Mouse (Mus musculus): ENCODE measurements around the gene Cnn3.

Gene Cnn3

DNA sequence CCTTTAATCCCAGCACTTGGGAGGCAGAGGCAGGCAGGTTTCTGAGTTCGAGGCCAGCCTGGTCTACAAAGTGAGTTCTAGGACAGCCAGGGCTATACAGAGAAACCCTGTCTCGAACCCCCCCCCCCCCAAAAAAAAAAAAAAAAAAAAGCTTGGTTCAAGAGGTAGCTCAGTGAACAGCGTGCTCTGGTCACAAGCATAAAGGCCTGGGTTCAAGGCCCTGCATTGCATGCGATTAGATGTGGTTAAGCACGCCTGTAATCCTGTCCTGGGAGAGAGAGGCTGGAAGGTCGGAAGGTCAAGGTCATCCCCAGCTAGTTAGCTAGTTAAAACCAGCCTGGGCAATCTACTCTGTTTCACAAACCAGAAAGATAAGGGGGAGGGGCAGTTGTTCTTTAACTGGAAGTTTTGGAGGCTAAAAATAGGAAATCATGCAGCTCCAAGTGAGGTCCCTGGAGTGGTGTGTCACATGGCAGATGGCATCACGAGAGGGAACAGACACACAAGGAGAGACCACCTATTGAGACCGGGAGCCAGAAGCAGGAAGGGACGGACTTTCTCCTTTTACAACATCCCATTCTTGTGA is 7.4 kb upstream of the Cnn3 start:
- DNase-seq, result no peak

DNA sequence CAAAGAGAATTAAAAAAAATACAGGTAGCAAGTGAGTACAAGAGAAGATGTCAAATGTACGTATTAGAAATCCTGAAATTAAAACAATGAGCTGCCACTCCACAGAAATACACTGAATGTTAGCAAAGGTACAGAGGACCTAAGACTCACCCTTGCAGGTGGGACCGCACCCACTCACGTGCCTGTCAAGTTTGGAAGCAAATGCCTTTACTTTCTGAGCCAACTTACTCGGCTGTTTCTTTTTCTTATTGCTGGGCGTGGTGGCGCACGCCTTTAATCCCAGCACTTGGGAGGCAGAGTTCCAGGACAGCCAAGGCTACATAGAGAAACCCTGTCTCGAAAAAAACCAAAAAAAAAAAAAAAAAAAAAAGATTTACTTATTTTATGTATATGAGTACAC is 3.9 kb upstream of the Cnn3 start:
- DNase-seq, result no peak

GRCm38 (mm10) chr3:121426621-121427519 is 573 bp downstream of the Cnn3 start:
- peak; percentile 68 to 69 for DNase-seq

- DNase-seq, result peak; percentile 12 to 14
These were observed 1.2 kb downstream of the Cnn3 start for GRCm38 (mm10) chr3:121427520-121427908.

- no peak for DNase-seq
These were observed 1.9 kb downstream of the Cnn3 start for GRCm38 (mm10) chr3:121428230-121428629.

GRCm38 (mm10) chr3:121428696-121429259 is 2.5 kb downstream of the Cnn3 start:
- DNase-seq, result no peak

DNA sequence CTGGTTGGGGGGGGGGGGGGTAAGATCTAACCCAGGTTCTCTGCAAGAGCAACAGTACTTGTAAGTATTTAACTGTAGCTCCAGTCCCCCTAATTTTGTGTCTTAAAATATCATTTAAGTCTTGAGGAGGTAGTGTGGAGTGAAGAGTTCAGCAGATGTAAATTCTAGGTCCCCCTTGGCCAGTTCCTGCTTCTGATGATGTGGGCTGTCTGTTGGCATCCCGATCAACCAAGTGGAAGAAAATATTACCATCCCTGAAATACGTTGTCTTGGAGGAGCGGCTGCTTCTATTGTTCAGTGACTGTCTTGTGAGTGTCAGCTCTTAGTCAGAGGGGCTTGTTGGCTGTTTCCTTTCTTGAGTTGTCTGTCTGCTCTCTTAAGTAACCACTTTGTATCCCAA is 3.2 kb downstream of the Cnn3 start:
- no peak for DNase-seq

DNA sequence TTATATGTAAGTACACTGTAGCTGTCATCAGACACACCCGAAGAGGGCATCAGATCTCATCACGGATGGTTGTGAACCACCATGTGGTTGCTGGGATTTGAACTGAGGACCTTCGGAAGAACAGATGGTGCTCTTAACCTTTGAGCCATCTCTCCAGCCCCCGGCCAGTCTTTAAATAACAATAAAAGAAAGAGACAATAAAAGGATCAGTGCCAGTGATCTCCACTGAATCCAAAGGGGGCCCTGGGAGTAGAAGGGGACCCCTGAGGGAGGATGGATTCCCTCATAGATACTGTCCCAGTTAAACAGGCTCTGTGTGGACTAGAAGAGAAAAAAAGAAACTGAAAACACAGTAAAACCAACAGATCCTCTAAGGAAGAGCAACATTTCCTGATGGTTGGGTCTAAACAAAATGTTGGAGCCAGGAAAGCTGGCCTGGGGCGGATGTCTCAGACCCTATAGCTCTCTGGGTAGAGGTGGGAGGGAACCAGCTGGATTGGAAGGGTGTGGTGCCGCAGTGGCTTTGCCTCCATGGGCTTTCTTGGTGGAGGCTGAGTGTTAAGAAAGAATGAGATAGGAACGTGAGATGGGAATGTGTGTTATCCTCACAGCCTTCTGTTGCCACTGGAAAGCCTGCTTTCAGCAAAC is 4.1 kb downstream of the Cnn3 start:
- DNase-seq, result no peak

- no peak for DNase-seq
These were observed 7.1 kb downstream of the Cnn3 start for GRCm38 (mm10) chr3:121433359-121433758.

DNA sequence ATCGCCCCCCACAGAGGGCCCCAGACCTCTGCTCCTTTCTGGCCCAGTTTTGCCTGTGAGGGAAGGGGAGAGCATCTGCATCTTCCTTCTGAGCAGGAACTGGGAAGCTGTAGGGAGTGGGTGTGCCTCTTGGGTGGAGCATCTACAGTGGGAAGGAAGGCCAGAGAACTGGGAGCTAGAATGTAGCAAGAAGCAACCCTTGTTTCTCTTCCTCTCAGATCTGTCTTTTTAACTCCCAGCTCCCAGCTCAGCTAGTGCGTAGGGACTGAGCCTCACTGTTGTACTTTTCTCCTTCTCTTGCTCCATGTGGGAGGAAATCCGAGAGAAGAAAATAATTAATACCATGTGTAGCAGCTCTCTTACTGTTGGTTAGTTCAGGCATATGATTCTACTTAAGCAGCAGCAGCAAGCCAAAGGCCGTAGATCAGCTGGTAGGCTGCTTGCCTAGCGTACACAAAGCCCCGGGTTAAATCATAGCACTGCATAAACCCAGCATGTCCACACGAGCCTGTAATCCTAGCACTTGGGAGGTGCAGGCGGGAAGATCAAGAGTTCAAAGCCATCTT is 7.8 kb downstream of the Cnn3 start:
- DNase-seq, result no peak

DNA sequence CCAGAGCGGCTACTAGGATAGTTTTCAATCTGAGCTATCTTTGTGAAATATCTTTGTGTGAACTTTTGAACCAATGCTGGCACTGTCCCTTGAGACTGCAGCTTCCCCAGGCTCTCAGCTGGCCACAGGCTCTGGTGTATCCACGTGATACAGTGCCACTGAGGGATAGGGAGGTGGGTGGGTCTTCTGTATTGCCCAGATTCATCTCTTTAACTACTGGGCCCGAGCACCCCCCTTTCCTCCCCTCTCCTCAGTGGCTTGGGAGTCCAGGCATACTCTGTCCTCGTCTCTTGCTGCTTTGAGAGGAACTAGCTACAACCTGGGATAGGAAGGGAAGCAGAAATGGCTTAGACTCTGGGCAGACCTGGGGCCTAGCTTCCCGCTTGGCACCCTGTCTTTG is 9.0 kb downstream of the Cnn3 start:
- no peak for DNase-seq

DNA sequence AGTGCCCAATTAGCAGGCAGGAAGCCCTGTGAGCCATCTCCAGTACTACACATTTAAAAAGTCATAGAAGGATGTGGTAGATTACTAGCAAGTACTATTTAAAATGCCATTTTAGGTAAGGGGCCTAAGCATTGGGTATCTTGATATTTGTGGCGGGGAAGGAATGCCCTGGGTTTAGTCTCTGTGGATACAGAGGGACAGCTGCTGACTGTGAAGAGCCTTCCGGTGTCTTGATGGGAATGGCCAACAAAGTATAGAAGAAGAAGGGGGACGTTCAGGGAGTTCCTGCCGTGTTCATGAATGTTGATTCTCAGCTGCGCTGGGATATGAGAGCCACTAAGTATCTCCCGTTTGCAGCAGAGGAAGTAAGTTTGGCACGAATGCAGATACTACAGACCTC is 10.8 kb downstream of the Cnn3 start:
- no peak for DNase-seq

GRCm38 (mm10) chr3:121437996-121438395 is 11.7 kb downstream of the Cnn3 start:
- DNase-seq, result no peak

DNA sequence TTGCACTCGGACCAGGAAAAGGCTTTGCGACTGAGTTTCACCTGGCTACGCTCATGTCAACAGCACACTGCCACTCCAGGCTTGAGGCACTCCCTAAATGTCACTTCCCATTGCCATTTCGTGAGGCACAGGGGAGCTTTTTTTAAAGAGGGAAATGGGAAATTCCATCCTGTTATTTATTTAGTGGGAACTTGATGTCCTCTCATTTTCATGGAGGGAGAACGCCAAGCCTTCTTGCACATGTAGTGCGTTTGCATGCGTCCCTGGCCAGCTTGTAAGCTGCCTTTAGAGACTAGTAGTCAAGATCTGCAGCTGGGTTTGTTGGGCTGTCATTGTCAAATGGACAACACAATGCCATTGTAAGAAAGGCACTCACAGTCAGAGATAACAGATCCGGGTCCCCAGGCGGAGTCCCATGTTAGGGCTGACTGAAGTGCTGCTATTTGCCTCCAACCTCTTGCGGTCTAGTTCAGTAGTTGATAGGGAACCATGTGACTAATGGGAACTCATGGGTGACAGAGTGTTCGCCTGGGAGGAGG is 13.4 kb downstream of the Cnn3 start:
- no peak for DNase-seq

DNA sequence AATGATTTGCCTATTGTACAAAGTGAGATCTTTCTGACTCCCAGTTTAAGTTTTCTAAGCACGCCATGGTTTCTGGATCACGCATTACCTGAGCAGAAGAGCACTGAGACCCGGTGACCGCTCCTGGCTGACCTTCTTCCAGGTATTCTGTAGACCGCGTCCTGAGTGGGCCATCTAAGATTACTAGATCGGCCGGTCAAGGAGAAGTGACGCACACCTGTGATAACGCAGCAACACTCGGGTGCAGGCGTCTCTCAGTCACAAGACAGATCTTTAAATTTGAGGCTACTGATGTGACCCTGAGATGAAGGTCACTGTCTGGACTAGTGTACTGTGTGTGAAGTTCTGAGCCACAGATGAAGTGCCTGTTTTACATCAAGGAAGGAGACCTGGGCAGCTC is 15.2 kb downstream of the Cnn3 start:
- no peak for DNase-seq

GRCm38 (mm10) chr3:121442288-121442687 is 16.0 kb downstream of the Cnn3 start:
- DNase-seq, result no peak

- DNase-seq, result no peak
These were observed 17.6 kb downstream of the Cnn3 start for GRCm38 (mm10) chr3:121443861-121444271.

GRCm38 (mm10) chr3:121444414-121444813 is 18.1 kb downstream of the Cnn3 start:
- no peak for DNase-seq

DNA sequence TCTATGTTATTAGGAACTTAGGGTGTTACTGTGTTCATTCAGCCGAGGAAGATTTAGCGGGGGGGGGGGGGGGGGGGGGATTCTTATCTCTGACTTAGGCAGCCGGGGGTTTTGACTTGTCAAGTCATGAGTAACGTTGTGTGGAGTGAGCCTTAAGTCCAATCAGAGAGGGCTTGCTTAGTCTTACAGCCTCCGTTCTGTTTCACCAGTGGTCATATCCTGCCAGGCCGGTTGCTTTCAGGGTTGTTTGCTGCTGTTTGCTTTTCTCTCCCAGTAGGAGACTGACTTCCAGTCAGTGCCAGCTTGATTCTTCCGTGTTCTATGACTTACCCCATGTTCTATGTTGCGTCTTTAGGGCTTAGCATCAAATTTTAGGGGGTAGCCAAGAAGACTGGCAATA is 20.2 kb downstream of the Cnn3 start:
- DNase-seq, result no peak

- no peak for DNase-seq
These were observed 21.8 kb downstream of the Cnn3 start for GRCm38 (mm10) chr3:121448029-121448468.

GRCm38 (mm10) chr3:121448606-121449005 is 22.3 kb downstream of the Cnn3 start:
- no peak for DNase-seq

- no peak for DNase-seq
These were observed 23.2 kb downstream of the Cnn3 start for GRCm38 (mm10) chr3:121449527-121449926.

GRCm38 (mm10) chr3:121451404-121451803 is 25.1 kb downstream of the Cnn3 start:
- no peak for DNase-seq

All from thymus, adult 18-20 months (tissue).